Mouse (Mus musculus) ZHBTc4 (cell line): ENCODE measurements around the gene Tpst1.

Experiments used
- DNase-seq: peaks from one replicate; pipeline ENCODE4 v3.0.0-alpha.2; 2011; ENCODE audit warnings: low read depth, low spot score

Gene Tpst1

DNA sequence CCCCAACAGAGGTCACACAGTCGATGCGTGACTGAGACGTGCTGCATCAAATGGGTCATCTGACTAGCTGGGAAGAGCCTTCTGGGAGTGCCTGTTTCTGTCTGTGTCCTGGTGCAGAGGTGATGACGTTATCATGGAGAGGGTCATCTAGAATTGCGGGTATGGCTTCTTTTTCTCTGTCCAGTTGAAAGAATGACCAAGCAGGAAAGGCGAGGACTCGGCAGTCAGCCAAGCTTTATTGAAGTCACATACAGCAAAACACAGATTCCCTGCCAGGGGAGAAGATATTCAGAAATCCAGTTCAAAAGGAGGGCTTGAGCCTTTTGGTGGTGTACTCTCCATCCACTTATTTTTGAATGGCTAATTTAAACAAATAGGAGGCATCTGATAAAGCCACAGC is 70.0 kb downstream of the Tpst1 start:
- no peak for DNase-seq

- no peak for DNase-seq
These were observed 70.8 kb downstream of the Tpst1 start for GRCm38 (mm10) chr5:130143977-130144333.

DNA sequence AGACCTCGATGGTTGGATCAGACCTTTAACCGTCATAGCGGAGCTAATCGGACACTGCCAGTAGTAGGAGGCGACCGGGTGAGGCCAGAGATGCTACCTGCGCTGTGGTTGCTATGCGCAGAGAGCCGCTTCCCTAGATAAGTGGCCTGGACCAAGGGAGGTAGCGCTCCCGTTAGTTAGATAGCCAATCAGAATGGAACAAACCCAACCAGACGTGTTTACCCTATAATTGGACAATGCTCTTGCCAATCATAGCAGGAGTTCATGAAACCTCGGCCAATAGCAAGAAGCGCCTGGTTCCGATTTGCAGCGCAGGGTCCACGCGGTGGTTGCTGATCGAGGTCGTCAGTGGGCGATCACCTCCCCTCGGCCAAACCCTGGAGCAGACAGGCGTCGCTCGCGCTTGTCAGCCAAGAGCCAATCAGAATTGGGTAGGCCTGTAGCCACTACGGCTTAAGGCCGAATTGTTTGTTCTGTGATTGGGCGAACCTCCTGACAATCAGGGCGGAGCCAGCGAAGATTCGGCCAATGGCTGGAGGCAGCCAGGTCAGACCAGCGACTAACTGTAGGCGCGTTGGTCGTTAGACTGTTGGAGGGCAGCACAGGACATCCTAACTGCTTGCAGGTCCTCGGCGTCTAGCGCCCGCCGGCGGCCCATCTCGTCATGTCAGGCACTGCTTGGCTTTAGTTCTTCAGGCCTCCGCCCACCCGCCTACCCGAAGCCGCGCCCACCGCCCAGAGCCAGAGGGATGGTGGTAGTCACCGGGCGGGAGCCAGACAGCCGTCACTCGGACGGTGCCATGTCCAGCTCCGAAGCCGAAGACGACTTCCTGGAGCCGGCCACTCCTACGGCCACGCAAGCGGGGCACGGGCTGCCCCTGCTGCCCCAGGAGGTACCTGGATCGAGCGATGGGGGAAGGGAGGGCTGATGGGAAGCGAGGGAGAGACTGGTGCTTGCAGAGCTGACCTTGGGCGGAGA is 71.5 kb downstream of the Tpst1 start, which contains the start of gene Kctd7:
Gene Kctd7, plus strand, starts transcription at position 528 of the 979 bp plus-strand sequence.
- DNase-seq: peak; percentile 98

DNA sequence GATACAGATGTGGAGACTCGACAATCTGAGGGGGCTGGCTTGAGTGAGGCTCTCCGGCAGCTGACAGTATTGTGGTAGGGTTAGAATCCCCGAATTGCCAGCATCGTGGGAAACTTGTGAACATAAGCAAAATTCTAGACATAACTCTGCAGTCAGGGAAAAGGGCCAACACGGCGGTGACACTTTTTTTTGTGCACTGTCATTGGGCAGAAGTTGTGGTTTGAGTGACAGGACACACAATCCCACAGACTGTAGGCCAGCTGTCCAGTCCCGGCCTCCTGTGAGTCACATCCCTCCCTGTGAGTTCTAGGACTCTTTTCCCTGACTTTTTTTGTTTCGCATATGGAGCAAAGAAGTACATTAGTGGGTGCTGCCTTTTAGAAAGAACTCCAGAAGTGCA is 72.8 kb downstream of the Tpst1 start:
- DNase-seq: no peak

DNA sequence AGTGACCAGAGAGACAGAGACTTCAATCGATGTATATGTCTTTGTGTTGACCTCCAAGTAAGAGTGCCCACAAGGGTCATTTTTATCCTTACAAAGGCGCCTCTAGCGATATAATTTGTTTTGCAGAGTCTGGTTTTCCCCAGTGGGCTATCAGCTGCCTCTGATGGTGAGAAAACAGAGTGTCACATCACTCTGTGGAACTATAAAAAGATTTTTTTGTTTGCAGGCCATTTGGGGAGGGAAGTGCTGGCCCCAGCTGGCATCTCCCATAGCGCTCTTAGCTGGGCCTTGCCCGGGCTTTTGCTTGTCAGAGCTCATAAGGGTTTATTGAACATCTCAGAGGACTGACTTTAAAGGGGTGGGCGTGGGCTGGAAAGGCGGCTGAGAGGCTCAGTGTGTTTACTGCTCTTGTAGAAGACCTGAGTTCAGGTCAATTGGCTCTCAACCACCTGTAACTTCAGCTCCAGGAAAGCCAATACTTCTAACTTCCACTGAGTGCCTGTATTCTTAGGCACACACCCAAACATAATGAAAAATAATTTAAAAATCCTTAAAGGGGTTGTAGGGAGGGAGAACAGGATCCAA is 76.7 kb downstream of the Tpst1 start:
- no peak for DNase-seq

GRCm38 (mm10) chr5:130154286-130154685 is 81.2 kb downstream of the Tpst1 start:
- no peak for DNase-seq

GRCm38 (mm10) chr5:130158545-130158944 is 85.4 kb downstream of the Tpst1 start:
- DNase-seq: no peak

GRCm38 (mm10) chr5:130159761-130160201 is 86.7 kb downstream of the Tpst1 start:
- no peak for DNase-seq

DNA sequence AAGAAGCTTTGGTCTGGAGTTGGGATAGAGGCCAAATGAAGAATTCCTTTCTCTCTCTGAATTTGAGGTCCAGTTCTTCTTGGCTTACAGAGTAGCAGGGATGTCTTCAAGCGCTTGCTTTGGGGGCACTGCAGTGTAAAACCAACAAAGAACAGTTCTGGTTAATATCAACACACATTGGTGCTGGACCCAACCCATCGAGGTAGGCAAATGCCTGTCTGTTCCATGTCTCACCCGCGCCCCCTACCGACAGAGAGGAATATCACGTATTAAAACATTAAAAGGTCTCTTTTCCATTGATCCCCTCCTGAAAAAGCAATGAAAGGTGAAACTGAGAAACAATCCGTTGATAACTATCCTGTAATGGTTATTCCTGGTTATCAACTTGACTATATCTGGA is 90.5 kb downstream of the Tpst1 start:
- peak; percentile 86 for DNase-seq

GRCm38 (mm10) chr5:130165213-130165612 is 92.1 kb downstream of the Tpst1 start:
- no peak for DNase-seq

DNA sequence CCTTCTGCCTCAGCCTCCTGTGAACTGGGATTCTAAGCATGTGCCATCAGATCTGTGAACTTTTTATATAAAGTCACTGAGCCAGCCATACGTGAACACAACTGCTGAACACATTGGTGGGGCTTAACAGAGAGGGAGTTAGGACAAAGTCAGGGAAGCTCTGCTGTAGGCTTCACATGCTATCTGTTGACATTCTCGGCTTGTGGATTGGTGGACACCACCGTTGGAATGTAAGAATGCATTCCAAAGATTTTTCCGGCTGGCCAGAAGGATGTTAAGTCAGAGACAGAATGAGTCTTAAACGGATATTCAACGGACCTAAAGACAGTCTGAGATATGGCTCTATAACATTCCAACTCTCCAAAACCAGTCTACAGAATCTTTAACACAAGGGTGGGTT is 96.0 kb downstream of the Tpst1 start:
- DNase-seq: peak; percentile 52

DNA sequence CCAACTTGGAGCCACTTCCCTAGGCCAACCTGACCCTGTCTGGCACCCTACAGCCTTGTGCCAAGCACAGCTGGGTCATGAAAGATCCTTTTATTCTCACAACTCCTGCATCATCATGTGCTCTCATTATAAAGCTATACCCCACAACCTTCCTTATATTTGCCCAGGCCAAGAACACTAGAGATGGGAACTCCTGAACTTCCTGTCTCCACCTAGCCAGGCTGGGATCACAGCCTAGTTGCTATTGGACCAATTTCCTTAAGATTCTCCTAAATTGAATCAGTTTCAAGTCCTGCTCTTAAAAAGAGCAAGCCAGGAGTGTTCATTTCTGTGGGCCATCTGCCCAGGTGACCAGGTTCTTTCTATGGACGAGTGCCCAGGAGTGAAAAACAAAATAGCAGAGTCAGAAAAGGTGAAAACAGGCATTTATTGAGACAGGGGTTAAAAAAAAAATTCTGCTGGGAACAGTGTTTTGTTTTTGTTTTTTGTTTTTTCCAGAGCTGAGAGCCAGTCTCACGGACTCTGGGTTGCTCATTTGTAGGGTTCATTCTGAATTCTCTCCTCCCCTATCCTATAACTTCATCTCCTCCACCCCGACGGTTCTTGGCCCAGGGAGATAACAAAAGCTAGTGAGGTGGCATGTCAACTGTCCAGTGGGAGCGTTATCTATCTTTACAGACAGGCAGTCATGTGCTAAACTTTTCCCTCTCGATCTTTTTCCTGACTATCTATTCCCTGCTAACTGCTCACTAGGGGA is 97.7 kb downstream of the Tpst1 start:
- DNase-seq: no peak

GRCm38 (mm10) chr5:130171423-130171954 is 98.4 kb downstream of the Tpst1 start, which contains the start of gene Rabgef1:
Rabgef1 (plus strand) TSS chr5:130171798.
- peak; percentile 88 for DNase-seq

GRCm38 (mm10) chr5:130171956-130172601 is 99.0 kb downstream of the Tpst1 start:
- peak; percentile 57 for DNase-seq

GRCm38 (mm10) chr5:130173012-130173411 is 99.9 kb downstream of the Tpst1 start:
- DNase-seq: no peak

- no peak for DNase-seq
These were observed 104.7 kb downstream of the Tpst1 start for GRCm38 (mm10) chr5:130177871-130178270.

GRCm38 (mm10) chr5:130180362-130180761 is 107.2 kb downstream of the Tpst1 start:
- peak; percentile 80 for DNase-seq

DNA sequence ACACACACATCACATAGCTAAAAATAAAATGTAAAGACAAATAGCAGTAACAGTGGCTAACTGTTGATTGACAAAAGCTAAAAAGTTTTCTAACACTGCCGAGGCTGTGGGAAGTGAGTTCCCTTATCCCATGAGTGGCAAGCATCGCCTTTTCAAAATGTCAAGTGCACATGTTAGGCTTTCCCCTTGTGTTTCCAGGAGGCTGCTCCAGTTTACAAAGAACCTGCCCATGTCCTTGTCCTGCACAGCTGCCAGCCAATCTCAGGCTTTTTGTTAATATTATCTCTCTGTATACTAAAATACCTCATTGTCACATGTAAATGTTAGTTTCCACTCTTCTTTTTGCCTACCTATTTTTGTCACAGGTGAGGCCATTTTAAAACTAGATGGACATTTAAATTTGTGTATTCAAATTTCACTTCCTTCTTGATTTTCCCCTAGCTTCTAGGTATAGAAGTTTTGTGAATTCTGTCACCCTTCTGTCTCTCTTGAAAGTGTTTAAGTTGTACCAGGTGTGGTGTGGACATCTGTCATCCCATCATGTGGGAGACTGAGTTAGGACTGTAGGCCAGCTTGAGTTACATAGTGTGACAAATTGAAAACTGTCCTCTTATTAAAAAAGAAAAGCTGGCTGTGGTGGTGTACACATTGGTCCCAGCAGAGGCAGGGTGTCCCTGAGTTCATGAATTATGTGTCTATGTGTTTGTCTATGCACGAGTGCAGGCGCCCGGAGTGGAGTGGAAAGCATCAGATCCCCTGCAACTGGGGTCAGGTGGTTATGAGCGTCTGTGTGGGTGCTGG is 108.8 kb downstream of the Tpst1 start:
- DNase-seq: no peak

GRCm38 (mm10) chr5:130182541-130182821 is 109.4 kb downstream of the Tpst1 start:
- DNase-seq: no peak

DNA sequence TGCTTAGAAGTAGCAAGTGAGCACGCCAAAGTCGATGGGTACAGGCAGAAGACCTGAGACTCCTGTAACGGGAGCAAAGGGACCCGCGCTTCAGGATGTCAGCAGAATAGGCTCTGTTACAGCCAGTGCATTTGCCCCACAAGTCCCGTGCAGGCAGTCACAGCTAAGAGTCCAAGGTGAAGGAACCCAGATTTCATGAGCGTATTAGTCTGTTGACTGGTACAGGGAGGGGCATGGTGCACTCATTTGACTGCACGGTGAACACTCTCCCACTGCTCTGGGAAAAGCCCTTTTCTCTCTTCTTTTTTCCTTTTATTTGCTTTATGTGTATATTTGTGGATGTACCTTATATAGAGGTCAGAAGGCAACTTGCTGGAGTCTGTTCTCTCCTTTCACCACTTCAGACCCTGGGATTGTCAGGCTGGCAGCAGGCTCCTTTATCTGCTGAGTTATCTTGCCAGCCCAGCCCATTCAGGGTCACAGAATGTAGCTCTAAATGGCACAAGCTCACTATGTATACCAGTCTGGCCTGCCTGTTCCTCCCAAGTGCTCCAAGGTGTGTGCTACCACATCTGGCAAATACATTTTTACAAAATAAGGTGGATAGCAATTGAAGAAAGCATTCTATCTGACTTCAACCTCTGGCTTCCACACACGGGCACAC is 111.2 kb downstream of the Tpst1 start:
- DNase-seq: no peak
